Mouse (Mus musculus) cerebellum, adult 2 months (tissue): ENCODE measurements at regions not wholly inside any gene's neighbourhood (a gene's known extent, or its start where the extent isn't known, plus 50 kb on each side); places are given as distances from the start of the nearest gene placed in this dataset.

Source experiments
- DNase-seq, 2 experiments: peaks; one replicate each; pipeline ENCODE4 v3.0.0; 2021
- H3K27ac ChIP-seq: fragments of 200-500 bp; 2 replicates; pipeline ENCODE4 v1.5.1; 2012; ENCODE audit warnings: low read length, control low read depth, inconsistent platforms; ENCODE audit not compliant: insufficient read depth
- H3K27me3 ChIP-seq: fragments of 200-500 bp; 2 replicates; pipeline ENCODE4 v1.6.1; 2012; ENCODE audit warnings: inconsistent platforms, mild to moderate bottlenecking, low read length, moderate library complexity; ENCODE audit not compliant: control insufficient read depth, insufficient read depth
- H3K4me1 ChIP-seq: fragments of 200-500 bp; 2 replicates; pipeline ENCODE4 v1.6.1; 2011; ENCODE audit warnings: low read length; ENCODE audit not compliant: control insufficient read depth, insufficient read depth
- H3K4me3 ChIP-seq: fragments of 200-500 bp; replicated peaks from 2 replicates; pipeline ENCODE3; 2011; ENCODE audit warnings: mild to moderate bottlenecking, low read depth, low read length, control low read depth; ENCODE audit not compliant: insufficient read depth
- CTCF ChIP-seq: fragments of 200-500 bp; IDR thresholded peaks from 2 replicates; pipeline ENCODE4 v1.5.1; 2011; ENCODE audit warnings: low read depth, mild to moderate bottlenecking, control low read depth, low read length, moderate library complexity, borderline replicate concordance; ENCODE audit not compliant: insufficient read depth
- POLR2A ChIP-seq: fragments of 200-500 bp; IDR thresholded peaks from 2 replicates; pipeline ENCODE4 v1.6.1; 2011; ENCODE audit warnings: low read length, control low read depth, borderline replicate concordance; ENCODE audit not compliant: insufficient read depth
- WGBS: fragments of 180-500 bp; shearing (Covaris S2); methylation state at CpG from one replicate; pipeline ENCODE4 v1.1.7; 2018; 5-methylcytosine and 5-hydroxymethylcytosine counted together

- Histone ChIP-seq H3K27me3 (no peaks in the 10 kb centered on the region), H3K27ac (no peak overlapping the region), H3K4me1 (peaks cover 5% of the 10 kb centered on the region), H3K4me3 (no peak overlapping the region)
- no peak for DNase-seq
- TF ChIP-seq POLR2A (no peak), CTCF (no peak)
- 84% methylated on average over 3 of the region's 3 CpGs for WGBS
Measured at GRCm38 (mm10) chr11:43370025-43370424, 56.0 kb downstream of the Pttg1 start.

- Histone ChIP-seq H3K4me1 (no peaks in the 10 kb centered on the region), H3K27ac (no peak overlapping the region), H3K27me3 (no peaks in the 10 kb centered on the region), H3K4me3 (no peak overlapping the region)
- no peak for DNase-seq
- no peak for TF ChIP-seq POLR2A
- no peak for TF ChIP-seq CTCF
- 76% methylated on average over 1 of the region's 1 CpGs for WGBS
Measured at GRCm38 (mm10) chr11:43368346-43368745, 57.7 kb downstream of the Pttg1 start.

- Histone ChIP-seq H3K4me1 (no peaks in the 10 kb centered on the region), H3K4me3 (no peak overlapping the region), H3K27ac (no peak overlapping the region), H3K27me3 (no peaks in the 10 kb centered on the region)
- DNase-seq = no peak
- 76% methylated on average over 13 of the region's 13 CpGs for WGBS
- TF ChIP-seq POLR2A (no peak), CTCF (no peak)
Measured at GRCm38 (mm10) chr11:43361858-43362257, 64.2 kb downstream of the Pttg1 start.

GRCm38 (mm10) chr11:43358390-43359291, 67.4 kb downstream of the Pttg1 start:
- no peak overlapping the region for H3K4me3 ChIP-seq
- 67% methylated on average over 13 of the region's 13 CpGs for WGBS
- no peaks in the 10 kb centered on the region for H3K27me3 ChIP-seq
- no peak for TF ChIP-seq CTCF
- TF ChIP-seq POLR2A = no peak
- DNase-seq = no peak
- H3K4me1 ChIP-seq = no peaks in the 10 kb centered on the region
- H3K27ac ChIP-seq = no peak overlapping the region

- Histone ChIP-seq H3K4me1 (no peaks in the 10 kb centered on the region), H3K4me3 (no peak overlapping the region), H3K27me3 (no peaks in the 10 kb centered on the region), H3K27ac (no peak overlapping the region)
- TF ChIP-seq POLR2A (no peak), CTCF (no peak)
- no peak for DNase-seq
- WGBS = 90% methylated on average over 4 of the region's 4 CpGs
Measured at GRCm38 (mm10) chr11:43353602-43354001, 72.4 kb downstream of the Pttg1 start.

GRCm38 (mm10) chr11:43353030-43353429, 73.0 kb downstream of the Pttg1 start:
- no peak for DNase-seq
- Histone ChIP-seq H3K27me3 (no peaks in the 10 kb centered on the region), H3K4me3 (no peak overlapping the region), H3K27ac (no peak overlapping the region), H3K4me1 (no peaks in the 10 kb centered on the region)
- WGBS = 91% methylated on average over 1 of the region's 1 CpGs
- TF ChIP-seq POLR2A (no peak), CTCF (no peak)

- Histone ChIP-seq H3K27ac (no peak overlapping the region), H3K4me1 (no peaks in the 10 kb centered on the region), H3K4me3 (no peak overlapping the region), H3K27me3 (no peaks in the 10 kb centered on the region)
- WGBS = 68% methylated on average over 2 of the region's 2 CpGs
- TF ChIP-seq POLR2A (no peak), CTCF (no peak)
- DNase-seq = no peak
Measured at GRCm38 (mm10) chr11:43351818-43352217, 74.2 kb downstream of the Pttg1 start.

GRCm38 (mm10) chr11:43351348-43351747, 74.7 kb downstream of the Pttg1 start:
- WGBS = 99% methylated on average over 2 of the region's 2 CpGs
- TF ChIP-seq CTCF (no peak), POLR2A (no peak)
- no peak overlapping the region for H3K27ac ChIP-seq

More at GRCm38 (mm10) chr11:43351348-43351747, 74.7 kb downstream of the Pttg1 start:
- Histone ChIP-seq H3K27me3 (no peaks in the 10 kb centered on the region), H3K4me3 (no peak overlapping the region), H3K4me1 (no peaks in the 10 kb centered on the region)
- DNase-seq = no peak
